Mouse (Mus musculus) lung, adult 2 months (tissue): ENCODE results near the gene Dcst1. TPM values are rescaled to one million over a fixed set of nuclear protein-coding genes. Genes with fewer than 3 reads are reported as not detected.

Source experiments
- DNase-seq: peaks from one replicate; pipeline ENCODE4 v3.0.0; 2022
- H3K4me1 ChIP-seq: fragments of 200-500 bp; 2 replicates; pipeline ENCODE4 v1.6.1; 2011; ENCODE audit warnings: low read length; ENCODE audit not compliant: control insufficient read depth, insufficient read depth
- H3K4me3 ChIP-seq: fragments of 200-500 bp; replicated peaks from 2 replicates; pipeline ENCODE3; 2011; ENCODE audit warnings: low read depth, mild to moderate bottlenecking, control low read depth, low read length; ENCODE audit errors: extremely low read depth
- CTCF ChIP-seq: fragments of 200-500 bp; IDR thresholded peaks from 2 replicates; pipeline ENCODE4 v1.5.1; 2011; ENCODE audit warnings: mild to moderate bottlenecking, low read length, control low read depth; ENCODE audit not compliant: insufficient read depth
- POLR2A ChIP-seq: fragments of 200-500 bp; IDR thresholded peaks from 2 replicates; pipeline ENCODE4 v1.6.1; 2011; ENCODE audit warnings: low read depth, mild to moderate bottlenecking, control low read depth, low read length, borderline replicate concordance; ENCODE audit errors: extremely low read depth
- WGBS: fragments of 180-500 bp; shearing (Covaris S2); methylation state at CpG from one replicate; pipeline ENCODE4 v1.1.7; 2018; 5-methylcytosine and 5-hydroxymethylcytosine counted together
- polyA plus RNA-seq: library from polyadenylated mRNA; depleted of rRNA; stranded (reverse); fragments of >200 nt; gene quantifications from 2 replicates; pipeline ENCODE4 v1.2.3, GENCODE M21; 2012

The Dcst1 gene
- polyA plus RNA-seq, 1 experiment: not detected

DNA sequence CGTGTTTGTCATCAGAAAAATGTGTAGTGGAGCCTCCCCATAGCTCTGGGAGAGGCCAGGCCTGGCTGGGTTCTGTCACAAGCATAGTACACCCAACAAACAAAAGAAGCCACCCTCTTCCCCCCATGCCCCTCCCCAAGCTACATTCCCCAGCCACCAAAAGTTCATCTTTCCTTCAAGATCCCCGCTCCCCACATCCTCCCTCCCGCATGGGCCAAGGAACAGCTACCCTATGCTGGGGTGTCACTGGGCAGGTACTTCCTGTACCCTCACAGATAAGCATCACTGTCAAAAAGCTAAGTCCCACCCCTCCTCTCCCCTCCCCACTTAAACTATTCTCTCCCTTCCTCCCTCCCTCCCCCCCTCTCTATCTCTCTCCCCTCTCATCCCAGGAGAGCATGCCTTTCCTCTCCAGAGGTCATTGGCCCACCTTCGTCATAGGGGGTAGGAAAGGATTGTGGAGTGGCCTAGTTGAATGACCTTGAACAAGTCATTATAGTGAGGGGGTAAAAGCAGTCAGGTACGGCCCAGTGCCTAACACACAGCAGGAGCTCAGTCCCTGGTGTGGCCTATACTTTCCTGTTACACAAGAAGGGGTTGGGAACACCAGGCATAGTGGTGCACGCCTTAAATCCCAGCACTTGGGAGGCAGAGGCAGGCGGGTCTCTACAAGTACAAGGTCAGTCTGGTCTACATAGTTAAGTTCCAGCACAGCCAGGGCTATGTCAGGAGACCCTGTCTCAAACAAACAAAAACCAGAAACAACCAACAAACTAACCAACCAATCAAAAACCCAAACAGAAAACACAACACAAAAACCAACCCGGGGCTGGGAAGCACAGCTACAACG is 17.2 kb upstream of the Dcst1 start:
- Histone ChIP-seq H3K4me3 (no peak overlapping the region), H3K4me1 (peaks cover 13% of the 10 kb centered on the region)
- TF ChIP-seq POLR2A: no peak
- TF ChIP-seq CTCF: no peak
- peak; percentile 11 for DNase-seq
- WGBS: 84% methylated on average over 9 of the region's 9 CpGs

DNA sequence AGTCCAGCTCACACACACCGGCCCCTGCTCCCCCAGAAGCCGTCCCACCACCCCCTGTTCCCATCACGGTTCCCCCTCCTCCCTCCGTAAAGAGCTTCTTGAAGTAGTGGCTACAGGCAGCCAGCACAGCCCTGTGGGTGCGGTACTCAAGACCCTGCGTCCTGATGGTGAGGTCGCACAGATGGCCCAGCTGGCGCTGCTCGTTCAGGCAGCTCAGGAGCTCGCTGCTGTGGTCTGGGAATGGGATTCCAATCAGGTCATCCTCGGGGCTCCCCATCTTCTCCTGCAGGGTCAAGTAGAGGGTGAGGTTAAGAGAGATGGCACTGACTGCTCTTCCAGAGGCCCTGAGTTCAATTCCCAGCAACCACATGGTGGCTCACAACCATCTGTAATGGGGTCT is 16.2 kb upstream of the Dcst1 start:
- TF ChIP-seq POLR2A: no peak
- TF ChIP-seq CTCF: no peak
- H3K4me1 ChIP-seq: peaks cover 13% of the 10 kb centered on the region
- WGBS: 84% methylated on average over 11 of the region's 11 CpGs

DNA sequence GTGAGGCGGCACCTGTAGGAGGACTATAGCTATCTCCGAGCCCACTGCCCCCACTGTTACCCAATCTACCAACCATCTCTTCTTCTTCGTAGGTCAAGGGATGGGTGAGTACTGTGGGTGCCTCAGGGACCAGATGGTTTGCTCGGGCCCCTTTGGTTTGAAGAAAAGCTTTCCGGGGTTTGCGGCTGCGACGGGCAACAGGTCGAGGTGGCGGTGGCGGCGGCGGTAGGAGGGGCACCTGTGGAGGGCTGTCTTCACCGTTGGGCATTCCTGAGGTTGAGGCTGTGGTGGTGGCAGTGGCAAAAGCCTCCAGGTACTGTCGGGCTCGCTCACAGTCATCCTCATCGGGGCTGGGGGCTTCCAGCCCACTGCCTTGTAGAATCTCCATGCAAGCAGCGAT is 15.7 kb upstream of the Dcst1 start:
- no peak for TF ChIP-seq POLR2A
- no peak for TF ChIP-seq CTCF
- WGBS: 94% methylated on average over 18 of the region's 18 CpGs
- Histone ChIP-seq H3K4me3 (no peak overlapping the region), H3K4me1 (peaks cover 13% of the 10 kb centered on the region)
- no peak for DNase-seq

More for the DNA sequence above, 16.2 kb upstream of the Dcst1 start:
- H3K4me3 ChIP-seq: no peak overlapping the region
- DNase-seq: no peak

DNA sequence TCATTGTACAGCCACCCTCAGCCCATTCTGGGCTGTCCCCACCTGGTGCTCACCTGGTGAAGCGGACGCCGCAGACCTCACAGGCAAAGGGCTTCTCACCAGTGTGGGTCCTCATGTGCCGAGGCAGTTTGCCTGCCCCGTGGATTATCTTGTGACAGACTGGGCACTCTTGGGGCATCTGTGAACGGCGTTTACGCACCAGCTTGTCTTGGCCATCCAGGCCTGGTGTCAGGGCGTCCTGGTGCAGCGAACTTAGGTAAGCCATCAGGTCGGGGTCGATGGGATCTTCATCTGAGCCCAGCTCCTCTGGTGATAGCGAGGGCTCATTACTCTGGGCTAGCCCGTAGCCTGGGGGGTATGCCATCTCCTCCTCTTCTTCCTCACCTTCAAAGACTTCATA is 15.2 kb upstream of the Dcst1 start:
- 92% methylated on average over 14 of the region's 14 CpGs for WGBS
- TF ChIP-seq CTCF (no peak), POLR2A (no peak)
- no peak for DNase-seq
- H3K4me3 ChIP-seq: no peak overlapping the region
- peaks cover 13% of the 10 kb centered on the region for H3K4me1 ChIP-seq

DNA sequence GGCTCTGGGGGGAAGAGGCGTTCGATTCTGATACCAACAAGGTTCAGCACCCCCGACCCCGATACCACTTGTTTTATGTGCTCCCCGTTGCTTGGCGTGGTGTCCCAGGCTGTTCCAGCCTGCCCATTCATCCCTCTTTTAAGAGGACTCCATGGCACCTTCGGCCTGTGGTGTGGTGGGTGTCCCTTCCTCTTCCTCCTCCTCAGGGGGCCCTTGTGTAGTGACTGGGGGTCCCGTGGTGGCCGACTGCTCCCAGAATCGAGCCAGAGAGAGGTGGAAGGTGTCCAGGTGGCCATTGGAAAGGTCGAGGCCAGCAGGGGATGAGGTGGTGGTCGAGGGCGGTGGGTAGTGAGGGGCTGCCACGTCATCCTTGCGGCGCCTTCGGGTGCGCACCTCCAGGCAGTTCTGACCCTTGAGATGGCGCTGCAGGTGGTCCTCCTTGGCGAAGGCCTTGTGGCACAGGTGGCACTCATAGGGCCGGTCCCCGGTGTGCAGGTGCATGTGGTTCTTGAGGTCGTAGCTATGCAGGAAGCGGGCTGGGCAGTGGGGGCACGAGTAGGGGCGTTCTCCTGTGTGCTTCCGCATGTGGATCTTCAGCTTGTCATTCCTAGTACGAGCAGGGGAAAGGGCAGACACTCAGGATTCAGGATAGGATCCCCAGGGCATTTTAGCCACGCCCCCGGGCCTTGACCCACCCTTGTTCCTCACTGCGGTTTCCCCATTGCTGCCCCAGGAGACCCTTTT is 14.5 kb upstream of the Dcst1 start:
- 81% methylated on average over 31 of the region's 31 CpGs for WGBS

DNA sequence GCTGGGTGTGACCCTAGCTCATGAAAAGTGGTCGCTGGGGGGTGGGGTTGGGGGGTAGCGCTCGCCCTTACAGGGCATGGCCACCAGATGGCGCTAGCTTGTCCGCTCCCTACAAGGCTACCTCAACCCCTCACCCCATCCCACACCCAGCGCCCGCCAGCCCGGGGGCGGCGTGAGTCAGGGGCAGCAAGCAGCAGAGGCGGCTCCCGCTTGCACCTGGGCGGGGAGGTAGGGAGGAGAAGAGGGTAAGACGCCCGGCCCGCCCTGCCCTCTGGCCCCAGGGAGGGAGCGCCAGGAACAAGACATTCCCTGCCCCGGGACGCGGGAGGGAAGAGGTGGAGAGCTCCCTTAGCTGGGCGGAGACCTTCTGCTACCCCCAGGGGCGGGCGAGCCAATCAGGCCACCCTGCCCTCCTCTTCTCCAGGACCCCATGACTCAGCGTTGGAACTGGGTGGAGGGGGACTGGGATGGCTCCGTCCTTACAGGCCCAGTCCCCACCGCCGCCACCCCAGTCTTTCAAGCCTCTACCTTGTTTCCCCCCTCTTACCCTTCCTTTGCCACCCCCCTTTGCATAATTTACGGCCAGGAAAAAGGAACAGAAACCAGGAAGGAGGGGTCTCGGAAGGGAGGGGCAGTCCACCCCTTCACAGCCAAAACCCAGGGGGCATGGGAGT is 13.5 kb upstream of the Dcst1 start:
- H3K4me1 ChIP-seq: peaks cover 8% of the 10 kb centered on the region
- H3K4me3 ChIP-seq: peak overlapping the region; percentile 45
- 7% methylated on average over 28 of the region's 29 CpGs for WGBS
- TF ChIP-seq POLR2A (peak; percentile 16; the same call in 1 of the 2 replicates), CTCF (peak; percentile 79)
- peak; percentile 73 for DNase-seq

More for the DNA sequence above, 14.5 kb upstream of the Dcst1 start:
- TF ChIP-seq CTCF: no peak
- TF ChIP-seq POLR2A: no peak
- no peak for DNase-seq
- no peak overlapping the region for H3K4me3 ChIP-seq
- peaks cover 11% of the 10 kb centered on the region for H3K4me1 ChIP-seq

DNA sequence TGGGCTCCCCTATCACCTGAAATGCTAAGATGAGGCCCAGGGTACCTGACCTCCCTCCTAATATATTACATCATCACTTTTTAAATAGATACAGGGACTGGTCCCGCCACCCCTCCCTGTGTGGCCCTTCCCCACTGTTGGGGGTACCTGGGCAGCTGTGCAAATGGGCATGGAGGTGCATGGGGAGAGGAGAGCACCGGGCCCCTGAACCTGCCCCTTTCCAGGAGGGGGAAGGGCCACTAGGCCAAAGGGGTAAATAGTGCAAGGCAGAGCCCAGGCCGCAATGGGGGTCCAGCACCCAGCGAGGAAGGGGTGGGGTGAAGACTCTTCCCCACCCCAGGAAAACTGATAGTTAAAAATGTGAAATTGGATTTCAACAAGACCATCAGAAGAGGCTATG is 12.8 kb upstream of the Dcst1 start:
- no peak overlapping the region for H3K4me3 ChIP-seq
- H3K4me1 ChIP-seq: peaks cover 8% of the 10 kb centered on the region
- no peak for DNase-seq
- TF ChIP-seq POLR2A: no peak
- no peak for TF ChIP-seq CTCF
- 72% methylated on average over 4 of the region's 4 CpGs for WGBS

DNA sequence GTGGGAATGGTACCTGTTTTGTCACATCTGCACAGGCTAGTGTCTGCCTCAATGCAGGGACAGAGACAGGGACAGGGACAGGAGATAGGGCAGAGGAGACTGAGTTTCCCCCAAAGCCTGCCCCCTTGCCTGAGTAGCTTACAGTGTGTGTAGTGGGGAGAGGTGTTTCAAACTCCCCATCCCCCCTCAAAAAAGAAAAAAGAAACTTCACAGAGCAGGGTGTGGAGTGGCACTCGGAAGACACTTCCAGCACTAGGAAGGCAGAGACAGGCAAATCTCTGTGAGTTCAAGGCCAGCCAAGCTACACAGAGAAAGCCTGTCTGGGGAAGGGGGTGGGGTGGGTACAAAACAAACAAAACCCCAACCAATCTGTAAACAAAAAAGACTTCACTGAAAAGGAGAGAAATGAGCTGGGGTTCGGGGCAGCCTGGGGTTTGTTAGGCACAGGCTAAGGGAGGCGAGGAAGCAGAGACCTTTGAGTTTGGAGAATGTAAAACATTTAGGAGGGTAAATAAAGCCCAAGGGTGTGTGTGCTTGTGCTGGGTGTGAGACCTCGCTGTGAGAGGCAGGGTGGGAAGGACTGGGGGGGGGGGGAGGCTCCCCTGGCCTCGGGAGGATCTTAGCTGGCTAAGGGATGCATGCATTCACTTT is 8.7 kb upstream of the Dcst1 start:
- 32% methylated on average over 5 of the region's 5 CpGs for WGBS
- no peak overlapping the region for H3K4me3 ChIP-seq
- DNase-seq: no peak
- peaks cover 5% of the 10 kb centered on the region for H3K4me1 ChIP-seq
- TF ChIP-seq CTCF (no peak), POLR2A (no peak)

DNA sequence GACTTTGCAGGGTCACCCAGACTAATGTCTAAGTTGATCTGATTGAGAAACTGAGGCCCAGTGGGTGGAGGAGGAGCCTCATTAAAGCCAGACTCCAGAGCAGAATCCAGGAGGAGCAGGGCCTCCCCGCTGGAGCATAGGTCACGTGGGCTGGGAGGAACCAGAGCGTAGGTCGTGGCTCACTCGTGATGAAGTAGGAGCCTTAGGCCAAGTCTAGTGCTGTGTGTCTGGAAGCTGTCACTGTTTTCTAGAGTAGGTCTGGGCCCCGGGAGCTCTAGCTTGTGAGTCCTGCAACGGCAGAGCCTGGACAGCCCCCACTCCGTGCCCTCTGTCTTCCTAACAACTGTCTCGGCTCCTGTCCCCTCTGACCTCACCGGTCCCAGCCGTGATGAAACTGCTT is 2.3 kb upstream of the Dcst1 start:
- 58% methylated on average over 11 of the region's 11 CpGs for WGBS
- Histone ChIP-seq H3K4me1 (no peaks in the 10 kb centered on the region), H3K4me3 (no peak overlapping the region)
- TF ChIP-seq POLR2A: no peak
- TF ChIP-seq CTCF: no peak
- DNase-seq: no peak
